Mouse (Mus musculus) lung, embryonic 14.5 days (tissue): ENCODE data around the gene Pi4k2a. TPM values are rescaled to one million over a fixed set of nuclear protein-coding genes. Genes with fewer than 3 reads are reported as not detected.

Experiments used
- ATAC-seq: fragments of 200-750 bp; cut with Nextera tagmentation; 2 replicates; pipeline ENCODE4 v1.8.0; 2017; ENCODE audit warnings: mild to moderate bottlenecking, moderate TSS enrichment, moderate library complexity; ENCODE audit not compliant: insufficient read depth
- DNase-seq: peaks from one replicate; pipeline ENCODE4 v3.0.0-alpha.2; 2015
- H3K27ac ChIP-seq: fragments of 300-500 bp; sonication (generic); 2 replicates; pipeline ENCODE4 v1.5.1; 2014; ENCODE audit warnings: low read depth, mild to moderate bottlenecking, moderate library complexity
- H3K27me3 ChIP-seq: fragments of 300-500 bp; sonication (generic); 2 replicates; pipeline ENCODE4 v1.6.1; 2014; ENCODE audit warnings: low read length, control low read depth; ENCODE audit not compliant: insufficient read depth
- H3K36me3 ChIP-seq: fragments of 300-500 bp; sonication (generic); 2 replicates; pipeline ENCODE4 v1.6.1; 2014; ENCODE audit warnings: control low read depth; ENCODE audit not compliant: insufficient read depth
- H3K4me1 ChIP-seq: fragments of 300-500 bp; sonication (generic); 2 replicates; pipeline ENCODE4 v1.6.1; 2014; ENCODE audit warnings: antibody characterized with exemption, control low read depth; ENCODE audit not compliant: insufficient read depth
- H3K4me2 ChIP-seq: fragments of 300-500 bp; sonication (generic); 2 replicates; pipeline ENCODE4 v1.6.1; 2014; ENCODE audit warnings: mild to moderate bottlenecking
- H3K4me3 ChIP-seq: fragments of 300-500 bp; sonication (generic); 2 replicates; pipeline ENCODE4 v1.5.1; 2014; ENCODE audit warnings: low read depth, low read length
- H3K9ac ChIP-seq: fragments of 300-500 bp; sonication (generic); 2 replicates; pipeline ENCODE4 v1.6.1; 2014
- H3K9me3 ChIP-seq: fragments of 300-500 bp; sonication (generic); 2 replicates; pipeline ENCODE4 v1.6.1; 2016; ENCODE audit warnings: low read depth, low read length, control low read depth
- CTCF ChIP-seq: IDR thresholded peaks from 2 replicates; pipeline ENCODE4 v1.5.1; 2016; ENCODE audit warnings: antibody characterized with exemption, low read depth
- WGBS: fragments of 180-500 bp; shearing (Covaris S2); extraction: QIAGEN DNeasy Blood & Tissue Kit; methylation state at CpG from one replicate; pipeline ENCODE4 v1.1.7; 2014; 5-methylcytosine and 5-hydroxymethylcytosine counted together
- polyA plus RNA-seq: library from polyadenylated mRNA; unstranded; fragments of >200 nt; fragmentation: Nextera tagmentation; extraction: Ambion mirVana; gene quantifications from 2 replicates; pipeline ENCODE4 v1.2.1, GENCODE M21; 2014

Pi4k2a gene
- polyA plus RNA-seq, 1 experiment from 2014 or later: 34.3 TPM

- no peaks in the 10 kb centered on the region for H3K27me3 ChIP-seq
- DNase-seq (peak; percentile 81), ATAC-seq (peak; percentile 70)
- peaks cover 19% of the 10 kb centered on the region for H3K4me1 ChIP-seq
- peak overlapping the region; percentile 94; the same call in 1 of the 2 replicates for H3K27ac ChIP-seq
- H3K9ac ChIP-seq: peak overlapping the region; percentile 89
- H3K4me2 ChIP-seq: peak overlapping the region; percentile 90
- WGBS: 9% methylated on average over 7 of the region's 7 CpGs
- peak overlapping the region; percentile 74 for H3K4me3 ChIP-seq
- H3K36me3 ChIP-seq: peaks cover 9% of the 10 kb centered on the region
- TF ChIP-seq CTCF: no peak
- no peaks in the 10 kb centered on the region for H3K9me3 ChIP-seq
Observed at GRCm38 (mm10) chr19:42148569-42148860, 58.2 kb downstream of the Pi4k2a start.

GRCm38 (mm10) chr19:42151990-42152389 is 61.7 kb downstream of the Pi4k2a start:
- peak; percentile 96 for TF ChIP-seq CTCF
- WGBS: 6% methylated on average over 6 of the region's 6 CpGs
- peaks cover 9% of the 10 kb centered on the region for H3K36me3 ChIP-seq
- H3K27ac ChIP-seq: no peak overlapping the region; the same call in 1 of the 2 replicates
- H3K4me3 ChIP-seq: no peak overlapping the region
- H3K27me3 ChIP-seq: no peaks in the 10 kb centered on the region
- H3K4me1 ChIP-seq: peaks cover 19% of the 10 kb centered on the region
- DNase-seq (peak; percentile 94), ATAC-seq (no peak)
- no peaks in the 10 kb centered on the region for H3K9me3 ChIP-seq
- H3K4me2 ChIP-seq: no peak overlapping the region
- H3K9ac ChIP-seq: no peak overlapping the region

- WGBS: 51% methylated on average over 12 of the region's 12 CpGs
- H3K27ac ChIP-seq: no peak overlapping the region
Observed at GRCm38 (mm10) chr19:42157493-42158237, 67.4 kb downstream of the Pi4k2a start.

GRCm38 (mm10) chr19:42158246-42159017 is 68.2 kb downstream of the Pi4k2a start:
- peak; percentile 71; the same call in 1 of the 2 replicates for ATAC-seq
- Histone ChIP-seq H3K27ac (0 out of 2 replicates have a peak overlapping the region, but pooled peaks have one; percentile 1), H3K4me1 (no peaks in the 10 kb centered on the region), H3K36me3 (no peaks in the 10 kb centered on the region), H3K9ac (no peak overlapping the region), H3K27me3 (no peaks in the 10 kb centered on the region), H3K4me3 (no peak overlapping the region), H3K4me2 (peak overlapping the region; percentile 10; the same call in 1 of the 2 replicates), H3K9me3 (no peaks in the 10 kb centered on the region)
- WGBS: 28% methylated on average over 13 of the region's 13 CpGs
- DNase-seq: peak; percentile 65
- TF ChIP-seq CTCF: peak; percentile 29; the same call in 1 of the 2 replicates

More at GRCm38 (mm10) chr19:42157493-42158237, 67.4 kb downstream of the Pi4k2a start:
- H3K4me3 ChIP-seq: no peak overlapping the region
- H3K36me3 ChIP-seq: no peaks in the 10 kb centered on the region
- no peak for TF ChIP-seq CTCF
- no peaks in the 10 kb centered on the region for H3K27me3 ChIP-seq
- DNase-seq (no peak), ATAC-seq (no peak)
- H3K4me2 ChIP-seq: no peak overlapping the region
- no peaks in the 10 kb centered on the region for H3K9me3 ChIP-seq
- H3K9ac ChIP-seq: no peak overlapping the region
- no peaks in the 10 kb centered on the region for H3K4me1 ChIP-seq

GRCm38 (mm10) chr19:42163764-42164163 is 73.5 kb downstream of the Pi4k2a start, which contains the start of gene Zfyve27:
Gene Zfyve27, plus strand, starts transcription at chr19:42163951.
- WGBS: 37% methylated on average over 5 of the region's 5 CpGs
- Histone ChIP-seq H3K9me3 (no peaks in the 10 kb centered on the region), H3K36me3 (no peaks in the 10 kb centered on the region), H3K27ac (no peak within 1 kb of the TSS), H3K4me1 (no peaks in the 10 kb centered on the region), H3K4me2 (no peak within 1 kb of the TSS), H3K27me3 (peaks cover 13% of the 10 kb centered on the region; the same call in 1 of the 2 replicates), H3K9ac (no peak within 1 kb of the TSS), H3K4me3 (no peak within 1 kb of the TSS)
- no peak for TF ChIP-seq CTCF
- ATAC-seq: no peak
- no peak for DNase-seq

- H3K27ac ChIP-seq: no peak overlapping the region
- no peak overlapping the region for H3K9ac ChIP-seq
- no peak overlapping the region for H3K4me2 ChIP-seq
- ATAC-seq (no peak), DNase-seq (peak; percentile 30)
- H3K36me3 ChIP-seq: no peaks in the 10 kb centered on the region
- H3K27me3 ChIP-seq: peaks cover 13% of the 10 kb centered on the region; the same call in 1 of the 2 replicates
- WGBS: 22% methylated on average over 7 of the region's 7 CpGs
- no peak for TF ChIP-seq CTCF
- no peaks in the 10 kb centered on the region for H3K9me3 ChIP-seq
- H3K4me3 ChIP-seq: no peak overlapping the region
- H3K4me1 ChIP-seq: no peaks in the 10 kb centered on the region
Observed at GRCm38 (mm10) chr19:42164188-42164587, 73.9 kb downstream of the Pi4k2a start.

- Histone ChIP-seq H3K4me2 (peak overlapping the region; percentile 50), H3K9me3 (no peaks in the 10 kb centered on the region), H3K36me3 (no peaks in the 10 kb centered on the region), H3K9ac (no peak overlapping the region), H3K27me3 (peaks cover 13% of the 10 kb centered on the region; the same call in 1 of the 2 replicates), H3K27ac (no peak overlapping the region), H3K4me1 (no peaks in the 10 kb centered on the region), H3K4me3 (no peak overlapping the region)
- no peak for ATAC-seq
- DNase-seq: peak; percentile 96
- TF ChIP-seq CTCF: peak; percentile 94
- 3% methylated on average over 12 of the region's 12 CpGs for WGBS
Observed at GRCm38 (mm10) chr19:42166130-42166529, 75.9 kb downstream of the Pi4k2a start.
